Mouse (Mus musculus) layer of hippocampus, postnatal 14 days (tissue): Measurements from ENCODE around the gene Zfp112. TPM values are rescaled to one million over a fixed set of nuclear protein-coding genes. Genes with fewer than 3 reads are reported as not detected.
"Not testable (repeated sequence)": the region's sequence is repeated elsewhere in the genome, so short reads cannot be mapped to it uniquely, and the experiment has no call there.

Source experiments
- DNase-seq, 2 experiments: peaks; one replicate each; pipeline ENCODE4 v3.0.0; 2021 to 2022; ENCODE audit warnings: low spot score in 2 of 2, mixed read lengths in 1 of 2
- long read RNA-seq, 2 experiments: library from polyadenylated mRNA; stranded (forward); transcript quantifications; one replicate each; pipeline ENCODE4 v2.0.0; 2021
- total RNA-seq, 2 experiments: library from RNA; stranded (reverse); gene quantifications; 2 replicates each; pipeline ENCODE4 v1.2.3; 2021

The Zfp112 gene
- 1 to 10 TPM; 8.4 to 8.6 TPM for total RNA-seq
- long read RNA-seq, experiment 1, partial matches to known transcripts = 0 of 6 reads
- long read RNA-seq, experiment 1, other reads (novel, unspliced or antisense) = 5 of 6 reads
- long read RNA-seq, experiment 2, partial matches to known transcripts = 0 of 9 reads
- long read RNA-seq, experiment 2, other reads (novel, unspliced or antisense) = 3 of 9 reads

- peak; percentile 74 to 91 for DNase-seq
These were observed at the start of gene Zfp112 for GRCm38 (mm10) chr7:24112156-24112856. Zfp112 (plus strand) TSS chr7:24112314.

- DNase-seq = not testable (repeated sequence)
These were observed 37.7 kb upstream of the Zfp112 start for GRCm38 (mm10) chr7:24074424-24074823.

GRCm38 (mm10) chr7:24081634-24082431 lies 30.3 kb upstream of the Zfp112 start, which contains the start of gene Zfp180:
Zfp180 (plus strand) TSS chr7:24081924.
- DNase-seq = peak; percentile 93 to 98

- DNase-seq = no peak
These were observed 29.5 kb upstream of the Zfp112 start for GRCm38 (mm10) chr7:24082457-24083235.

- DNase-seq = no peak
These were observed 25.2 kb upstream of the Zfp112 start for GRCm38 (mm10) chr7:24086871-24087270.

- DNase-seq = no peak
These were observed 24.5 kb upstream of the Zfp112 start for GRCm38 (mm10) chr7:24087485-24088125.

GRCm38 (mm10) chr7:24104403-24104802 lies 7.7 kb upstream of the Zfp112 start:
- DNase-seq = no peak

- DNase-seq = no peak
These were observed 6.9 kb upstream of the Zfp112 start for GRCm38 (mm10) chr7:24105144-24105703.

- DNase-seq = no peak
These were observed 1.3 kb upstream of the Zfp112 start for GRCm38 (mm10) chr7:24110839-24111238.

GRCm38 (mm10) chr7:24111772-24112155 lies 350 bp upstream of the Zfp112 start:
- DNase-seq = no peak

GRCm38 (mm10) chr7:24113001-24113400 lies 887 bp downstream of the Zfp112 start:
- DNase-seq = peak in 1 of 2 experiments; percentile 31

GRCm38 (mm10) chr7:24116655-24117054 lies 4.5 kb downstream of the Zfp112 start:
- DNase-seq = no peak

- DNase-seq = peak in 1 of 2 experiments; percentile 9
These were observed 21.4 kb downstream of the Zfp112 start for GRCm38 (mm10) chr7:24133425-24133995.

- DNase-seq = peak; percentile 87 to 93
These were observed 22.1 kb downstream of the Zfp112 start, which contains the start of gene Zfp235 for GRCm38 (mm10) chr7:24133996-24134828. Zfp235 (plus strand) TSS chr7:24134169.

- DNase-seq = no peak
These were observed 30.5 kb downstream of the Zfp112 start for GRCm38 (mm10) chr7:24142566-24142965.

GRCm38 (mm10) chr7:24153272-24153671 lies 41.2 kb downstream of the Zfp112 start:
- no peak for DNase-seq

- DNase-seq = no peak
These were observed 60.1 kb downstream of the Zfp112 start for GRCm38 (mm10) chr7:24172191-24172590.

- DNase-seq = peak; percentile 75 to 88
These were observed 62.7 kb downstream of the Zfp112 start, which contains the start of gene Zfp114 for GRCm38 (mm10) chr7:24174618-24175336. Zfp114 (plus strand) TSS chr7:24175060.
